Mouse (Mus musculus): ENCODE results near the gene Aes. TPM values are rescaled to one million over a fixed set of nuclear protein-coding genes. Genes with fewer than 3 reads are reported as not detected.

Aes gene
- polyA plus RNA-seq, 1 experiment from 2014 or later = 301 TPM

GRCm38 (mm10) chr10:81569507-81570237 lies 10.4 kb downstream of the Aes start:
- no peak overlapping the region for H3K27ac ChIP-seq
- no peak overlapping the region for H3K4me3 ChIP-seq (ENCODE audit: inconsistent target)
- no peaks in the 10 kb centered on the region for H3K79me2 ChIP-seq (ENCODE audit: inconsistent target)
- H3K36me3 ChIP-seq (ENCODE audit: inconsistent target) = peaks cover 11% of the 10 kb centered on the region; the same call in 1 of the 2 replicates
- WGBS (ENCODE audit: missing documents) = 91% methylated on average over 9 of the region's 9 CpGs

- peaks cover 5% of the 10 kb centered on the region; the same call in 1 of the 2 replicates for H3K36me3 ChIP-seq (ENCODE audit: inconsistent target)
- no peak overlapping the region for H3K27ac ChIP-seq
- no peak overlapping the region; the same call in 1 of the 2 replicates for H3K4me3 ChIP-seq (ENCODE audit: inconsistent target)
- H3K79me2 ChIP-seq (ENCODE audit: inconsistent target) = no peaks in the 10 kb centered on the region
- 37% methylated on average over 4 of the region's 11 CpGs for WGBS (ENCODE audit: missing documents)
Observed at GRCm38 (mm10) chr10:81570238-81570800, 11.0 kb downstream of the Aes start.

- Histone ChIP-seq H3K36me3 (ENCODE audit: inconsistent target) (no peaks in the 10 kb centered on the region; the same call in 1 of the 2 replicates), H3K27ac (peak overlapping the region; percentile 33; the same call in 1 of the 2 replicates), H3K79me2 (ENCODE audit: inconsistent target) (no peaks in the 10 kb centered on the region), H3K4me3 (ENCODE audit: inconsistent target) (peak overlapping the region; percentile 53)
- 3% methylated on average over 34 of the region's 34 CpGs for WGBS (ENCODE audit: missing documents)
Observed at GRCm38 (mm10) chr10:81570831-81571500, 11.7 kb downstream of the Aes start.

- Histone ChIP-seq H3K36me3 (ENCODE audit: inconsistent target) (no peaks in the 10 kb centered on the region; the same call in 1 of the 2 replicates), H3K27ac (peak overlapping the region; percentile 33; the same call in 1 of the 2 replicates), H3K79me2 (ENCODE audit: inconsistent target) (no peaks in the 10 kb centered on the region), H3K4me3 (ENCODE audit: inconsistent target) (peak overlapping the region; percentile 53)
- WGBS (ENCODE audit: missing documents) = 0% methylated on average over 18 of the region's 18 CpGs
Observed at GRCm38 (mm10) chr10:81571501-81571876, 12.2 kb downstream of the Aes start.

- Histone ChIP-seq H3K79me2 (ENCODE audit: inconsistent target) (no peaks in the 10 kb centered on the region), H3K36me3 (ENCODE audit: inconsistent target) (no peaks in the 10 kb centered on the region), H3K4me3 (ENCODE audit: inconsistent target) (peak overlapping the region; percentile 53), H3K27ac (no peak overlapping the region)
- 52% methylated on average over 9 of the region's 9 CpGs for WGBS (ENCODE audit: missing documents)
Observed at GRCm38 (mm10) chr10:81572133-81572671, 12.9 kb downstream of the Aes start.

GRCm38 (mm10) chr10:81572975-81573374 lies 13.7 kb downstream of the Aes start:
- 90% methylated on average over 9 of the region's 9 CpGs for WGBS (ENCODE audit: missing documents)
- Histone ChIP-seq H3K27ac (no peak overlapping the region), H3K4me3 (ENCODE audit: inconsistent target) (no peak overlapping the region), H3K79me2 (ENCODE audit: inconsistent target) (no peaks in the 10 kb centered on the region), H3K36me3 (ENCODE audit: inconsistent target) (no peaks in the 10 kb centered on the region)

GRCm38 (mm10) chr10:81574081-81575056 lies 15.1 kb downstream of the Aes start, which contains the start of gene Tle2:
Tle2 (plus strand) TSS chr10:81574561.
- Histone ChIP-seq H3K4me3 (ENCODE audit: inconsistent target) (peak within 1 kb of the TSS; percentile 10; the same call in 1 of the 2 replicates), H3K27ac (no peak within 1 kb of the TSS), H3K36me3 (ENCODE audit: inconsistent target) (no peaks in the 10 kb centered on the region), H3K79me2 (ENCODE audit: inconsistent target) (no peaks in the 10 kb centered on the region)
- 49% methylated on average over 10 of the region's 10 CpGs for WGBS (ENCODE audit: missing documents)

GRCm38 (mm10) chr10:81575208-81575631 lies 15.9 kb downstream of the Aes start:
- Histone ChIP-seq H3K27ac (no peak overlapping the region), H3K79me2 (ENCODE audit: inconsistent target) (no peaks in the 10 kb centered on the region), H3K36me3 (ENCODE audit: inconsistent target) (no peaks in the 10 kb centered on the region), H3K4me3 (ENCODE audit: inconsistent target) (peak overlapping the region; percentile 10; the same call in 1 of the 2 replicates)
- 2% methylated on average over 30 of the region's 30 CpGs for WGBS (ENCODE audit: missing documents)

- H3K79me2 ChIP-seq (ENCODE audit: inconsistent target) = no peaks in the 10 kb centered on the region
- H3K36me3 ChIP-seq (ENCODE audit: inconsistent target) = no peaks in the 10 kb centered on the region
- H3K27ac ChIP-seq = no peak overlapping the region
- WGBS (ENCODE audit: missing documents) = 23% methylated on average over 6 of the region's 6 CpGs
- peak overlapping the region; percentile 10; the same call in 1 of the 2 replicates for H3K4me3 ChIP-seq (ENCODE audit: inconsistent target)
Observed at GRCm38 (mm10) chr10:81575695-81576094, 16.4 kb downstream of the Aes start.

- H3K27ac ChIP-seq = no peak overlapping the region
- no peaks in the 10 kb centered on the region for H3K79me2 ChIP-seq (ENCODE audit: inconsistent target)
- H3K36me3 ChIP-seq (ENCODE audit: inconsistent target) = no peaks in the 10 kb centered on the region
- 22% methylated on average over 4 of the region's 4 CpGs for WGBS (ENCODE audit: missing documents)
- H3K4me3 ChIP-seq (ENCODE audit: inconsistent target) = no peak overlapping the region
Observed at GRCm38 (mm10) chr10:81579967-81580366, 20.7 kb downstream of the Aes start.

GRCm38 (mm10) chr10:81580441-81581070 lies 21.3 kb downstream of the Aes start:
- H3K79me2 ChIP-seq (ENCODE audit: inconsistent target) = no peaks in the 10 kb centered on the region
- no peak overlapping the region for H3K4me3 ChIP-seq (ENCODE audit: inconsistent target)
- no peaks in the 10 kb centered on the region for H3K36me3 ChIP-seq (ENCODE audit: inconsistent target)

GRCm38 (mm10) chr10:81583347-81583746 lies 24.1 kb downstream of the Aes start:
- H3K4me3 ChIP-seq (ENCODE audit: inconsistent target) = no peak overlapping the region
- no peak overlapping the region for H3K27ac ChIP-seq
- WGBS (ENCODE audit: missing documents) = 82% methylated on average over 6 of the region's 6 CpGs
- no peaks in the 10 kb centered on the region for H3K79me2 ChIP-seq (ENCODE audit: inconsistent target)
- H3K36me3 ChIP-seq (ENCODE audit: inconsistent target) = no peaks in the 10 kb centered on the region

More at GRCm38 (mm10) chr10:81580441-81581070, 21.3 kb downstream of the Aes start:
- WGBS (ENCODE audit: missing documents) = 17% methylated on average over 21 of the region's 25 CpGs
- H3K27ac ChIP-seq = no peak overlapping the region

- Histone ChIP-seq H3K79me2 (ENCODE audit: inconsistent target) (no peaks in the 10 kb centered on the region), H3K36me3 (ENCODE audit: inconsistent target) (no peaks in the 10 kb centered on the region), H3K27ac (no peak overlapping the region), H3K4me3 (ENCODE audit: inconsistent target) (no peak overlapping the region)
- 89% methylated on average over 7 of the region's 7 CpGs for WGBS (ENCODE audit: missing documents)
Observed at GRCm38 (mm10) chr10:81588739-81589138, 29.5 kb downstream of the Aes start.
